Mouse (Mus musculus) limb, embryonic 14.5 days (tissue): ENCODE measurements around the gene Flt4. TPM values are rescaled to one million over a fixed set of nuclear protein-coding genes. Genes with fewer than 3 reads are reported as not detected.

Experiments used
- ATAC-seq: fragments of 200-750 bp; cut with Nextera tagmentation; 2 replicates; pipeline ENCODE4 v1.8.0; 2017; ENCODE audit warnings: low read depth, moderate number of reproducible peaks, moderate TSS enrichment; ENCODE audit not compliant: low FRiP score
- DNase-seq: peaks from one replicate; pipeline ENCODE4 v3.0.0-alpha.2; 2015; ENCODE audit warnings: low spot score
- H3K27ac ChIP-seq: fragments of 300-500 bp; sonication (generic); replicated peaks from 2 replicates; pipeline ENCODE4 v1.5.1; 2014; ENCODE audit warnings: low read depth, mild to moderate bottlenecking, low read length, moderate library complexity, mixed read lengths
- H3K27me3 ChIP-seq: fragments of 300-500 bp; sonication (generic); 2 replicates; pipeline ENCODE4 v1.6.1; 2014; ENCODE audit warnings: low read length, mixed read lengths; ENCODE audit not compliant: control insufficient read depth, insufficient read depth
- H3K36me3 ChIP-seq: fragments of 300-500 bp; sonication (generic); 2 replicates; pipeline ENCODE4 v1.6.1; 2014; ENCODE audit warnings: mild to moderate bottlenecking, low read length, moderate library complexity, mixed read lengths; ENCODE audit not compliant: control insufficient read depth, insufficient read depth
- H3K4me1 ChIP-seq: fragments of 300-500 bp; sonication (generic); 2 replicates; pipeline ENCODE4 v1.6.1; 2014; ENCODE audit warnings: antibody characterized with exemption, low read length, mixed read lengths; ENCODE audit not compliant: control insufficient read depth, insufficient read depth
- H3K4me2 ChIP-seq: fragments of 300-500 bp; sonication (generic); replicated peaks from 2 replicates; pipeline ENCODE4 v1.6.1; 2014; ENCODE audit warnings: low read depth, mild to moderate bottlenecking, low read length, moderate library complexity; ENCODE audit not compliant: severe bottlenecking
- H3K4me3 ChIP-seq: fragments of 300-500 bp; sonication (generic); replicated peaks from 2 replicates; pipeline ENCODE4 v1.5.1; 2014; ENCODE audit warnings: low read length
- H3K9ac ChIP-seq: fragments of 300-500 bp; sonication (generic); 2 replicates; pipeline ENCODE4 v1.6.1; 2014; ENCODE audit warnings: mild to moderate bottlenecking, low read depth, low read length, moderate library complexity; ENCODE audit not compliant: severe bottlenecking
- H3K9me3 ChIP-seq: fragments of 300-500 bp; sonication (generic); 2 replicates; pipeline ENCODE4 v1.6.1; 2016; ENCODE audit warnings: low read length; ENCODE audit not compliant: control insufficient read depth
- POLR2A ChIP-seq: fragments of 200-500 bp; IDR thresholded peaks from 2 replicates; pipeline ENCODE4 v1.8.0; 2012; ENCODE audit warnings: inconsistent platforms, mild to moderate bottlenecking, moderate library complexity, borderline replicate concordance; ENCODE audit not compliant: insufficient read depth, insufficient read length; ENCODE audit errors: extremely low read depth
- WGBS: fragments of 180-500 bp; shearing (Covaris S2); extraction: QIAGEN DNeasy Blood & Tissue Kit; methylation state at CpG from one replicate; pipeline ENCODE4 v1.1.7; 2014; 5-methylcytosine and 5-hydroxymethylcytosine counted together
- polyA plus RNA-seq, 2 experiments: library from polyadenylated mRNA; depleted of rRNA in 1 of 2; stranded (reverse) in 1 of 2; unstranded in 1 of 2; fragments of >200 nt; fragmentation: Nextera tagmentation in 1 of 2; extraction: Ambion mirVana in 1 of 2; gene quantifications; 2 replicates each; pipeline versions ENCODE4 v1.2.1 to v1.2.3; 2012 to 2014

Flt4 gene
- polyA plus RNA-seq, 2 experiments: 6.8 to 7.1 TPM

DNA sequence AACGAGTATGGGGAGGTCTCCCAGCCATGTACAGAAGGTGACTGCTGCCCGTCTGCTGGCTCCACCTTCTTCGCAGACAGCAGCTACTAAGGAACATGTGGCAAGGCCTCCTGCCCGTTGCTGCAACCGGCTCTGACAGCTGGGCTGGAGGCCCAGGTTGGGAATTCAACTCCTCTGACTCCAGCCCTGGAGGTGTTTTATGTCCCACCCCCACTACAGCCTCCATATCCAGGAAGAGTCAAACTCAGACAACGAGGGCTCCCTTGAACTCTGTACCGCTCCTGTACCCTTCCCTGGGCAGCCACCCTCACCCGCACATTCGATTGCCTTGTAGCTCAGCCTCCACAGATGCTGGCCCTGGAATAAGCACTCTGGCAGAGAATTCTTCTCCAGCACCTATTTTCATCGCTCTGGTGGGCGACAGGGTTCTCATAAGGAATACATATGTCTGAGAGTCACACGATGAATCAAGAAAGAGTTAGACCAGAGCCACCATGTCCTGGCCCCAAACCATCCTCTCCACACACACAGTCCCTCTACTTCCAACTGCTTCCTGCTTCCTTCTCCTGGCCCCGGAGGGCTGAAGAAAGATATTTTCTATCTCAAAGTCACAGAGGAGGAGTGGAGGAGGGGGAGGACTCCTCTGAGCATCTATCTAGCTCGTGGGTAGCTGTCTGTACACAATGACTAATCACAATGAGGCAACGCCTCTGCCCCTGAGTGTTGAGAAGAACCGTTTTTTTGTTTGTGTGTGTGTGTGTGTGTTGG lies 42.1 kb downstream of the Flt4 start:
- DNase-seq: no peak
- no peaks in the 10 kb centered on the region for H3K36me3 ChIP-seq
- ATAC-seq: no peak
- WGBS: 62% methylated on average over 16 of the region's 16 CpGs
- no peaks in the 10 kb centered on the region for H3K9me3 ChIP-seq
- H3K27me3 ChIP-seq: no peaks in the 10 kb centered on the region
- no peak overlapping the region for H3K4me2 ChIP-seq
- no peak overlapping the region for H3K9ac ChIP-seq
- H3K27ac ChIP-seq: no peak overlapping the region
- H3K4me3 ChIP-seq: no peak overlapping the region
- no peak for TF ChIP-seq POLR2A
- peaks cover 6% of the 10 kb centered on the region; the same call in 1 of the 2 replicates for H3K4me1 ChIP-seq

DNA sequence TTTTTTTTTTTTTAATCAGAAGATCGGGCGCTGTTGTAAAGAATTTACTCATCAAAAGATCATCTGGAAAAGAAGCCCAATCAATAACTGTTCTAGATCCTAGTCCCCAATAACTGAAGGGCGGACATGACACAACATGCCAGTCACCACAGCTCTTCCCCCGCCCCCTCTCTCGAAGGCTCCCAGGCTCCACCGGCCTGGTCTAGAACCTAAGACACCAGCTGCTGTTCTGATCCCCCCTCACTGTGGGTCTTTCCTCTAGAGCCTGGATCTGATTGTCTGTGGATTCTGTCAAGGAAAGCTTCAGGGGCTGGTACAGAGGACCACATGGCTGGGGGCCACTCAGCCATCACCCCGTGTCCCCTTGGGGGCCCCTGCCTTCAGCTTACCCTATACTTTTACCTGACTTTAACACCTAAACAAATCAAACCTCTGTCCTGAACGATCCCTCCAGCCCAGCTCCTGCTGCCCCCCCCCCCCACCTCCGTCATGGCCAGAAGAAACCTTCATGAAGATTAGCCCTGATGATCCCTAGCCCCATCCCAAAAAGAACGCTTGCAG lies 42.8 kb downstream of the Flt4 start:
- Histone ChIP-seq H3K36me3 (no peaks in the 10 kb centered on the region), H3K27me3 (no peaks in the 10 kb centered on the region), H3K9me3 (no peaks in the 10 kb centered on the region), H3K4me1 (peaks cover 5% of the 10 kb centered on the region; the same call in 1 of the 2 replicates), H3K4me2 (no peak overlapping the region), H3K9ac (no peak overlapping the region), H3K27ac (no peak overlapping the region), H3K4me3 (no peak overlapping the region)
- ATAC-seq (no peak), DNase-seq (no peak)
- WGBS: 85% methylated on average over 10 of the region's 10 CpGs
- TF ChIP-seq POLR2A: no peak

DNA sequence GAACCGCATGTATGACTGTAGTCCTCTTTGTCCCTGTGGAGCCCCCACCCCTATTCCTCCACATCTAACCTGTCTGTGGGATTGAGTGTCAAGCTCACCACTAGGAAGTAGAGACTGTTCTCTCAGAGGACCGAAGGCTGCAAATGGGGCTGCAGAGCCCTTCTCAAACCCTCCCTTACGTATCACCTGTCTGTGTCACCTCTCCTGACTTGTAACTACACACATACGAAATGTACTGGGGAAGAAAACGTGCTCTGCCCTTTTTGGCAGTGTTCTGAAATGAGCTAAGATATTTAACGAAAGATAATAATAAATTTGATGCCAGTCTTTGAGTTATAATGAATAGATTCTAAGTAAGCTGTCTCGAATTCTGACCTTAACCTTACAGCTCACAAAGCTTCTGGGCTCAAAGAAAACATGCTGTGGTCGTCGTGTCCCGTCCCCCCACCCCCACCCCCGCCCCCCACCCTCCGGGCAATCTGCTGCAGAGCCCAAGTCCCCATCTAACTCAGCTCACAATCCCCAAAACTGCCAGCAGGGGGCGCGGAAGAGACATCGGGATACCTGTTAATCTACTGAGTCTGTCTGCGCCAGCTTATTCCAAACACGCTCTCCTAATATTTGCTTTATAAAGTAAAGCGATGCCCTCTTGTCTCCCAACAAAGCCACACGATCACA lies 43.5 kb downstream of the Flt4 start:
- Histone ChIP-seq H3K27ac (no peak overlapping the region), H3K4me1 (peaks cover 5% of the 10 kb centered on the region; the same call in 1 of the 2 replicates), H3K27me3 (no peaks in the 10 kb centered on the region), H3K9me3 (no peaks in the 10 kb centered on the region), H3K4me2 (no peak overlapping the region; the same call in 1 of the 2 replicates), H3K4me3 (no peak overlapping the region), H3K9ac (no peak overlapping the region), H3K36me3 (no peaks in the 10 kb centered on the region)
- DNase-seq: peak; percentile 81
- no peak for TF ChIP-seq POLR2A
- WGBS: 23% methylated on average over 19 of the region's 19 CpGs
- ATAC-seq: peak; percentile 72; the same call in 1 of the 2 replicates

DNA sequence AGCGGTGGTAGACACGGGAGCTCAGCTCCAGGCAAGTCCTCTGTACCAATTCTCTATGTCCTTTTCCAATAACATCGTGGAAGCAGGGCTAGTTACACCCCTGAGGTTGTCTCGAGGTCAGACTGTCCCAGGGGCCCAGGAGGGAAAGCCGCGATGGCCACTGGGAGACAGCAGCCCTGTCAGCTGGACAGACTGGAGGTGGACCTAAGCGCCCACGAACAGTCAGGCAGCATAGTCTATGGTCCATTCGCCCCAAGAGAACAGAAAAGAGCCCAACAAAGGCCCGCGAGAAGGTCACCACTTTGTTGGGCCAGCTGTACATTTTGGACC lies 44.0 kb downstream of the Flt4 start:
- H3K4me1 ChIP-seq: peaks cover 5% of the 10 kb centered on the region; the same call in 1 of the 2 replicates
- H3K9ac ChIP-seq: no peak overlapping the region
- no peak for ATAC-seq
- WGBS: 48% methylated on average over 11 of the region's 11 CpGs
- no peak overlapping the region; the same call in 1 of the 2 replicates for H3K4me2 ChIP-seq
- no peak for DNase-seq
- no peak overlapping the region for H3K27ac ChIP-seq
- no peaks in the 10 kb centered on the region for H3K9me3 ChIP-seq
- no peak for TF ChIP-seq POLR2A
- H3K4me3 ChIP-seq: no peak overlapping the region
- no peaks in the 10 kb centered on the region for H3K27me3 ChIP-seq
- H3K36me3 ChIP-seq: no peaks in the 10 kb centered on the region

DNA sequence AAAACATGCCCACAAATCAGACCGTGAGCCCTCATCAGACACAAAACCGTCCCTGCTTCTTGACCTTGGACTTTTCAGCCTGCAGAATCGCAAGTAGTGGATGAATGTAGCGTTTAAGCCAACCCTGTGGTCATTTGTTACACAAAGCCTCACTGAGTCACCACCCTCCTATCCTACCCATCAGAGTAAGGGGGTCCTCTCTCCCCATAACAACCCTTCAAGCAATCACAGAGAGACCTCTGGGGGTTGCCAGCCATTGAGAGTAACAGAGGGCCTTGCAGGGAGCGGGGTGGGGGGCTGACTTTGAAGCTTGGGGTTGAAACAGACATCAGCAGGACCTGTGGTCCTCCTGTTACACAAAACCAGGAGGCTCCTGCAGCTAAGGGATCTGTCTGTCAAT lies 45.6 kb downstream of the Flt4 start:
- Histone ChIP-seq H3K4me3 (no peak overlapping the region), H3K4me2 (no peak overlapping the region), H3K36me3 (no peaks in the 10 kb centered on the region), H3K27me3 (no peaks in the 10 kb centered on the region), H3K9ac (no peak overlapping the region), H3K27ac (no peak overlapping the region), H3K4me1 (peaks cover 5% of the 10 kb centered on the region; the same call in 1 of the 2 replicates), H3K9me3 (no peaks in the 10 kb centered on the region)
- no peak for TF ChIP-seq POLR2A
- ATAC-seq (no peak), DNase-seq (no peak)
- 89% methylated on average over 5 of the region's 5 CpGs for WGBS
